Mouse (Mus musculus) gastrocnemius, postnatal 36 days (tissue): ENCODE results near the gene Ano10. TPM values are rescaled to one million over a fixed set of nuclear protein-coding genes. Genes with fewer than 3 reads are reported as not detected.

ENCODE experiments used
- DNase-seq, 2 experiments: peaks; one replicate each; pipeline ENCODE4 v3.0.0; 2022
- intact Hi-C: fragments of 180-260 bp; cut with DNase I; formaldehyde crosslinking; loops from one replicate; pipeline ENCODE4 v1.15.1; 2025
- total RNA-seq, 2 experiments: library from RNA; stranded (reverse); gene quantifications; 2 replicates each; pipeline ENCODE4 v1.2.3; 2021

Gene Ano10
- total RNA-seq, 2 experiments from 2014 or later: 43.7 to 44.0 TPM

DNA sequence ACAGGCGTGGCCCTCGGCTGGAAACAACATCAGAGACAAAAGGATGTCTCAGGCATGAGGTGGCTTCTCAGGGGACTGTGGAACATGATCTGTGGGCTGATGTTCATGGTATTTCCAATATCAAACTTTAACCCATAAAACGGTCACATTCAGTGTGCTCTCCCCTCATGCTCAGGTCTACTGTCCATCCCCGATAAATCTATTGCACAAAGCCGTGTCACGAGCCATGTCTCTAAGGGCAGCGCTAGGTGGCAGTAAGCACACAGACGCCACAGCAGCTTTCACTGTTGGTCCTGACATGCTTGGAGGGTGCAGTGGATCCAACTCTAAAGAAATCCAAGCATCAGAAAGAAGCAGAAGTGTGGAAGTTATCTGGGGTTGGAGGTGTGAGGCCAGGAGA lies 46.1 kb downstream of the Ano10 start:
- no peak for DNase-seq
- intact Hi-C loops: no loop called here

DNA sequence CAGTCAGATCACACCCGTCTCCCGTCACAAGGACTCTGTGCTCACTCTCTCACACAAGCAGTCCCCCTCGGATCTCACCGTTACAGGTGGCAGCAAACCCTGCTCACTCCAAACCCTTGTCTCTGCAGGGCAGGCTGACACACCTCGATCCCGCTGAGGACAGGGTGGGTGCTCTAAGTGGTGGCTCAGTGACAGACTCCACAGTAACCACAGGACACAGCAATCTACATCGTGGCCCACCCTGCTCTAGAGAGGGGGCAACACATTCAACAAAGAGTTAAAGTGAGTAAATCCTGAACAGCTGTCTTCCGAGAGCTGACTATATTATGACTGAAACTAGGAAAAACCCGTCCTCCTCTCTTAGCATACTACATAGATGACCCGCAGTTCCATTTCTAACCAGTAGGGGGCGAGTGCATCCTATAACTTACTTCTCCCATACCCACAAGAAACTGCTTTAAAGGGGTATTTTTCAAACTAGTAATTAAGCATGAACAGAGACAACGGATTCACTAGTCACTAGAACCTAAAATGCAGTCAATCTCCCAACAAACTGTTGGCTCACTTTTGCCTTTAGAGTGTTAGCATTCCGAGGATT lies 46.7 kb downstream of the Ano10 start:
- intact Hi-C loops: no loop called here
- peak in 1 of 2 experiments; percentile 56 for DNase-seq

DNA sequence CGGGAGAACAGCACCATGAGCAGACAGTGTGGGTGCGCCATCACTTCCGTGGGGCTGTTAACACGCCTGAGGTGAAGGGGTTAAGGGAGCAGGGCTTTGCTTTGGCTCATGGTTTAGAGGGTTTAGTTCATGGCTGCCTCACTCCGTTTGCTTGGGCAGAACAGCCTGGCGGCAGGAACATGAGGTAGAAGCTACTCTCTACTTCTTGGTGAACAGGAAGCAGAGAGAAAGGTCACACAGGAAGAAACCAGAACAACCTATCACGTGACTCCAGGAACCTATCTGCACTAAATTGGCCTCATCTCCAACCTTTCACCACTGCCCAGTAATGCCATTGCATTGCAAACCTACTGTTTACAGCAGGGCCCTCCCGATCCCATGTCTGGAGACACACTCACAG lies 48.3 kb downstream of the Ano10 start:
- intact Hi-C loops: no loop called here
- DNase-seq: no peak

DNA sequence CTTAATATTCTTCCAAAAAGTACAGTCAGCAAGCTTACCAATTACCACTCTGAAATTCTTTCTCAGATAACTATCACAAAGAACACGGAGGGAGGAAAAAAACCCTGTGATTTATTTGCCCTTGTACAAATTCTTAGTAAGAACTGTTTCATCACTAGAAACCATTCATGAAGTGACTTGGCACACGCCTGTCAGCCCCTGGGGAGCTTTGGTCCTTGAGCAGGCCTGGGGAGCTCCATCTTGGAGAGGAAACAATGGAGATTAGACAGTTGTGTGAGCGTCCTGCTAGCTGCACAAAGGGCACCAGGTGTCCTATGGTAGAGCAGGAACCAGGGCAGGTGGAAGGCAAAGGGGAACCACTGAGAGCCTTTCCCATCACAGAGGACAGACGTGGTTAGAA lies 48.8 kb downstream of the Ano10 start:
- no peak for DNase-seq
- intact Hi-C loops: no loop called here

DNA sequence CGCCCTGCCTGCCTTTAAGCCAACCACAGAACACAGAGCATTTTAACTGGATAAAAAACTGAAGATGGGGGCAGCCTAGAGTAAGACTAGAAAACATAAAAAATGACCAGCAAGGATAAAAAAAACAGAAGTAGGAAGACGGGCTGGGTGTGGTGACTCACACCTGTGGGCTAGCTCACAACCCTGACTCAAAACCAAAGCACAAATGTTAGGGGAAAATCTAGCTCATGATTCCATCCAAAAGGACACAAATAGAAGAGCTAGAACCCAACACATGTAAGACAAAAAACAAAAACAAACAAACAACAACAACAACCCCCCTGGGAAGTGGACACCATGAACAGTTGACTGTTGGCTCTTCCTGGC lies 49.4 kb downstream of the Ano10 start:
- DNase-seq: no peak
- intact Hi-C loops: no loop called here

DNA sequence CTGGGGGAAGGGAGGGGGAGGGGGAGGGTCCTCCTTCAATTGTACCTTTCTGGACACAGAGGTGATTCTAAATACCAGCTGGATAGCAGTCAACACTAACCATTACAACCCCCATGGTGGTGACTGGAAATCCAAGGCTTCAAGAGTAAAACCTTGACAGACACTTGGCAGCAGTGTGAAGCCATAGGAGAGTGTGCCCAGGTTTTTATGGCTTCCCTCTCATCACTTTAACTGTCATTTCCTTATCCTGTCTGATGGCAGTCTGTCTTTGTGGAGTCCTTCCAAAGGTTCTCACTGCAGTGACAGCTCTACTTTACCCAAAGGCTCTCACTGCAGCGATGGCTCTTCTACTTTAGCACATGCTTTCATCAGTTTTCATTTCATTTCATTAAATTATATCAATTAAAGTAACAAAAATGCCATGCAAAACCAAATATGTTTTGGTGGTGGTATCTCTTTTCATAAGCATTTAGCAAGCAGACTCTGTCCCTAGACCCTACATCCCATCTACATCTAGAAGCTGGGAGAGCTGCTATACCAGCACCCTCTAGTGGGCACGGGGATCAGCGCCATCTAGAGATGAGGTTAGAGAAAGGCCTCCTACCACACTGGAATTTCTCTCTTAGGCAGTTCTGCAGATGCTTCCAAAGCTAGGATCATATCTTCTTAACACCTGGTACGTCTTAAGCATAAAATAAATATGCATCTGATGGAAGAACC lies 50.0 kb downstream of the Ano10 start:
- peak; percentile 36 to 40 for DNase-seq
- intact Hi-C loops: no loop called here

DNA sequence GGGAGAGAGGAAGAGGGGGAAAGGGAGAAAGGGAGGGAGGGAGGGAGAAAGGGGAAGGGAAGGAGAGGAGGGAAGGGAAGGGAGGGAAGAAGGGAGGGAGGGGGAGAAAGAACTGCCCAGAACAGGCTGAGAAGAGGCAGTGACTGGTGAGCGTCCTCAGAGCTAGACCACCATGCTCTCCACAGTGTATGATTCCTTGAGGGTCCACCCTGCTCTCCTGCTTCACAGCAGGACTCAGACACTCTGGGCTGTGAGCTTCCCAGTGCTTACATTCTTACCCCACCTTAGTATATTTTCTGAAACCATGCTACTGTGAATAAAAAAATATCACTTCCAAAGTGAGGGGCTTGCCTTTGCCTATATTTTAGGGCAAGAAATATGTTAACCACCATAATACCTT lies 50.9 kb downstream of the Ano10 start:
- DNase-seq: no peak
- intact Hi-C loops: no loop called here

DNA sequence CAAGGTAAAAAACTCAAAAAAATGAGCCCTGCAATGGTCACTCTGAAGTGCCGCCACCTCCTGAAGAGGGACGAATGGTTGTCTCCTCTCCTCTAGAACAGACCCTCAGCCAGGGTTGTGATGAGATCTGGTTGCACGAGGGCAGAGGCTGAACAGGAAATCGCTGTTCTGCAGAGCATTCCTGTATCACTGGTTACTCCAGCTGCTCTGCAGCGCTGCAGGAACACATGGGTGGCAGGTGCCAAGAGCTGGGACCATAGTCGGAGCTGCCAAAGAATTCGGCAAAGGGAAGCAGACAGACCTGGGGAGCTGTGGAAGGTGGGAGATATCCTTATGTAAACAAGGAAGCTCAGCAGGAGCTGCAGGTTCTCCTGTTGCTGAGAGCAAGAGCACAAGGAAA lies 51.4 kb downstream of the Ano10 start:
- no peak for DNase-seq
- intact Hi-C loops: no loop called here

DNA sequence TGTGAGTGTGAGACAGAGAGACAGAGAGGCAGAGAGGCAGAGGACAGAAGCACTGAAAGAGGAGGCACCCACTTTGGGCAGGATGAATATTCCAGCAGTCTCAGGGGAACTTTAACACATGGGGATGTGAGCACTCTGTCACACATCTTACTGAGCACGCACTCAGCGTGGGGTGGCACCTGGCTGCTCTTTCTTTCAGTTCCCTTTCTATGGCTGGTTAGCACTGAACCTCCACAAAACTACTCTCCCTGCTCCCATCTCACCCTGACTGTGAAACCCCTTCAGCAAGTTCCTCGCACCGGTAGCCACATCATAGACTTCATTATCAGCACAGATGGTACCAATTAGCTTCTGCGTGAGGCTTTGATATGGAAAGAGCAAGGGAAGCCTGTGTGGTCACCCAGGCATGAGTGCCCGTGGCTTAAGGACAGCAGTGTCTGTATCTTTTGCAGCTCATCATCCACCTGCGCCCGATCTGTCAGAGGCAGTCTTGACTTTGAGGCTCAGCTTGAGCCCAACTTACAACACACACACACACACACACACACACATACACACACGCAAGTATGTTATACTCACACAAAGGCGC lies 52.3 kb downstream of the Ano10 start:
- no peak for DNase-seq
- intact Hi-C loops: no loop called here

DNA sequence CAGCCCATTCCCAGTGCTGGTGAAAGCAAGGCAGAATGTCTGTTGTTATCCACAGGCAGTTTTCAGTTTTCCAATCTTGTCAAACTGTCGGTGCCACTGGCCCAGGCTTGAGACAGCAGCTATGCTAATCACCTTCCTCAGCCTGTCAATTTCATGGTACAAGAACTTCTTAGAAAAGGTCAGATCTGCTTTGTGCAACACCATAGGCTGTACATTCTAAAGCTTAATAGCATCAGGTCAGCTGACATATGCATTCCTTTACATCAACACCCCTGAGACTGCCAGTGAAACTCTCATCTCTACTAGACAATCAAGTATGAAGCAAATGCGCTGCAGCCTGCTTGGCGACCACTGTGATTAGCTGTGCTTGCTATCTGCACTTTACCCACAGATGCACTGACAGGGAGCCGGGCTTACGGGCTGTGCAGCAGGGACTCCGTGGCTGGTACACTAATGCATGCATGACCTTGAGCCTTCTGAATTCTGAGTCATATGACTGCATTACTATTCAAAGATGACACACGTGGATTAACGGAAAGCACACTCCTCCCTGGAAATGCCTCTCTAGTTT lies 53.5 kb downstream of the Ano10 start:
- no peak for DNase-seq
- intact Hi-C loops: no loop called here

DNA sequence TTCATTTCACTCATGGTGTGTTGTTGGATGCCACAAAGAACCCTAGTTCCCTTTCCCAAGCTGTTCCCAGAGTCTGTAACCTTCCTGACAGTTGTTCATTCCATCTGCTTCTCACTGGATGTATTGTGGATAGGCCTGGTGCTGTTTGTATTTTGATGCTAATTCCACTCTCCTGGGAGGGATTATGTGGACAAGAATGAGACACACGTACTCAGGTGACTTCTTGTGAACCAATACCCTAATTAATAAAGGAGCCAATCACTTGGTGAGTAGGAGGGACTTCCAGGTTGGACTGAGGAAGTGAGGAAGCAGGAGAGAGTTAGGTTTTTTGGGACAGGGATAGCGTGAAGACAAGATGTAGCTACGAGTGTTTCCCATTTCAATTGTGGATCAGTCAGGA lies 59.5 kb downstream of the Ano10 start:
- intact Hi-C loops: no loop called here
- DNase-seq: no peak

DNA sequence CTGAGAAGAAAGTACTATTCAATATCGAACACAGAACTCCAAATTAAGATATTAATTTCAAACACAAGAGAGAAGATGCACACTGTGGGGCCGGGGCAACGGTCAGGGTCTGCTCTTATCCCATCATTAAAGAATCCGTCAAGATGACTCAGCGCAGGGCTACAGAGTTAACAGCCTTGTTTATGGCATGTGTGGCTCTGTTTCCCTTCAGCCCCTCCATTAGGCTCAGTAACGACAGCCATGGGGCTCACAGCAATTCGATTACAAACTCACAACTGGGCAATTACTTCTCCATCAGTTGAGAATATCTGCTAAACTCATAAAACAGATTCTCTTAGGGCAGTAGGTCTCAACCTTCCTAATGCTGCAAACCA lies 60.3 kb downstream of the Ano10 start:
- DNase-seq: no peak
- intact Hi-C loops: no loop called here

DNA sequence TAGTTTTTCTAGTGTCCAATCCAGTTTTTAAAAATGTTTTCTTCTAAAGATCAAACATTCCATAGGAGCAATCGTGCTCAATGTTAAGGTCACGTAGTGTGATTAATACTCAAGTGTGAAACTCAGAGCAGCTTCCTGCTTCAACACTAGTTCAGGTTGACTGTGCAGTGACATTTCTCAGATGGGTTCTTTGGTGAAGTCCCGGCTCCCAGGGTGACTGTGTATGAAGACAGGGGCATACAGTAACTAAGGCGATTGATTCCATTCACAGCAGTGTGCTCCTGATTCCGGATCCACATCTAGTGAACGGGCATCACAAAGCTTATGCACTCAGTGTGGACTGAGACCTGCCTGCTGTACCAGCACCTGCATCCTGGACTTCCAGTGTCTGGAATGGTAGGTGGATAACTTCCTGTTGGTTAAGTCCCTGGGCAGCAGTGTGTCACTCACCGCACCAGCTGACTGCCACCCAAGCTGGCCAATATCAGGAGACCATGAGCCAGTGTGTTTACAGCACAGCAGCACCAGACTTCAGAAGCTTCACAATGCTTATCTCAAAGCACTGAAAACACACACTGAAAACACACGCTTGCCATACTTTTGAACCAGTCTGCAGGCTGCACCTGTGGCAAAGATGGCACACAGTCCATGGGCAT lies 60.8 kb downstream of the Ano10 start:
- DNase-seq: no peak
- intact Hi-C loops: no loop called here

DNA sequence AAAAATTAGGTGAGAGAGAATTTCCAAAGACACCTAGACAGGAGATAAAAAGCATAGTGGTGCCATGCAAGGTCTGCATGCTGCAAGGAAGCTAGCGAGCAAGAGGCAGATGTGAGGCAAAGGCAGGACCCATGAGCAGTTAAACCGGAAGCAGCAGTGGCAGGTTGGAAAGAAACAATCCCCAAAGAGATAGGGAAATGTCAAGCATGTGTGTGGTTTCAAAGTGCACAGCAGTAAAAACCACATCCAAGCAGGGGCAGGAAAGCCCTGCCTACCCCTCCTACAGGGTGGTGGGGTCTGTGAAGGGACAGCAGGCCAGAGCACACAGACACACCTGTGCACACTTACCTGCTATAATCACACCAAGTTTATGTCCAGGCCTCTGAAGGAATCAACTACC lies 61.3 kb downstream of the Ano10 start:
- intact Hi-C loops: no loop called here

DNA sequence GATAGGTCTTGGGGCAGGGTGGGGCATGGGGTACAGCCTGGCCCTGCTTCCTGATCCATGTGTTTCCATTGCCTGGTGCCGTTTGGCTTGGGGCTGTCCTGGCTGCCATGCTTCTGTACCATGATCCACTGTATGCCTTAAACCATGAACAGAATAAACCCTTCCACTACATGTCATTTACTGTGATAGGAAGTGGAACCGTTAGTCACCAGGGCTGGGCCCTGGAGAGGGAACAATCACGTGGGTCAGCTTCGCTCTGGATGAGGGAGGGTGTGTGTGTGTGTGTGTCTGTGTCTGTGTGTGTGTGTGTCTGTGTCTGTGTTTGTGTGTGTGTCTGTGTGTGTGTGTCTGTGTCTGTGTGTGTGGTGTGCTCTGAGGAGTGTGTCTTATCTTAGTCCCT lies 63.5 kb downstream of the Ano10 start:
- no peak for DNase-seq

More for the DNA sequence above, 61.3 kb downstream of the Ano10 start:
- DNase-seq: no peak

DNA sequence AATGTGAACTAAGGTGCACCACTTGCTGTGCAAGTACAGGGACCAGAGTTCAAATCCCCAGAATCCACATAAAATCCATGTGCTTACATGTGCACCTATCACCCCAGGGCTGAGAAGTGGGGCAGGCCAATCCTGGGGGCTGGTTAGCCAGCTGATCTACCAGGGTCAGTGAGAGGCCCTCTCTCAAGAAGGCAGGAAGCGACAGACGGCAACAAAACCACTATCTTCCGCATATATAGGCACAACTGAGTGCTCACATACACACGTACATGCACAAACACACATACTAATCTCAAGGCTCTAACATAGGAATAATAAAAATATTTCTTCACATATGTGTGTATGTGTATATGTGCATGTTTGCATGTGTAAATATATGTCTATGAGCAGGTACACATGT lies 67.8 kb downstream of the Ano10 start:
- no peak for DNase-seq
- intact Hi-C loops: no loop called here

More for the DNA sequence above, 63.5 kb downstream of the Ano10 start:
- intact Hi-C loops: no loop called here

DNA sequence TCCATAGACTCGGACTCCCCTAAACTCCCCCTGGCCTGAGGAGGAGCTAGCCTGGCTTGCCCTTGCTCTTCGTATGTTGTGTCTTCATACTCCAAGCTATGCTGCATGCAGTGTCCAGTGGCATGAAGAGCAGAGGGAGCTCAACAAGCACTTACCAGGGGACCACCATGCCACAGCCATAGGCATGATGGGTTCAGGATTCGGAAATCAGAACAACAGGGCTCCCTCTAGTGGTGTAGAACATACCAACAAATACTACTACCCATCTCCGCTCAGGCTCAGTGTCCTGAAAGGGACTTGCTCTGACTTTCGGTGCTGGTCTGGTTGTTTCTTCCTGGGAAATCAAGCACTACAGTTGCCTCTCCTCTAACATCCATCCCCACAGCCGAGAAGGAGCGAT lies 68.9 kb downstream of the Ano10 start:
- DNase-seq: no peak
- intact Hi-C loops: no loop called here

DNA sequence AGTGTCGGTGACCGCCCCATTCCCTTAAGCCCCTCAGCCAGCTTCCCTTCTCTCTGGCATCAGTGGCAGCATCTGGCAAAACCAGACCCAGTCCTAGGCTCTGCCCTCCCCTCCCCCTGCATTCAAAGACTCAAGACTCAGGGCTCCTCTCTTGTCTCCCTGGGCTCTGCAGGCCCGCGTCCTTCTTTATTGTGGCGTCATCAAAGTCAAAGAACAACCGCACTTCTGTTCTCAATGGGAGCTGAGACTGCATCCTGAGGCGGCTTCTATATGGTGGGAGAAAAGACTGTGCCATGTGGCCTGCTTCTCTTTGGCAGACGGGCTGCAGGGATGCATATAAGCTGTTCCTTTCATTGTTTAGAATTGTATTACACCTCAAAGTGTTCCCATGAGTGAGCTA lies 71.2 kb downstream of the Ano10 start:
- intact Hi-C loops: no loop called here

DNA sequence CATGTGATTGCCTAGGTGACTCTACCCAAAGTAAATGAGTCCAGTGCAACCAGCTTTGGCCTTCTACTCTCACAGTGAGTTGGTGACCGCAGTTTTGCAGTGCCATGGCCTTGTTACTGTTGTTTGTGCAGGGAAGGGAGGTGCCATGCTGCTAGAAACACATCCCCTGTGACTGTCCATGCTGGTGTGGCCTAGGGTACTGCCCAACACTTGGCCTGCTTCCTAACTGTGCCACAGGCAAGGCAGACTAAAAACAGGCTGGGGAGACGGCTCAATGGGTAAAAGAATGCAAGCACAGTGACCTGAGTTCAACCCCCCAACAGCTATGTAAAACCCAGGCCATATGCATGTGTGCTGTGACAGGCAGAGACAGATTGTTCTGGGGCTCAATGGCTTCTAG lies 74.3 kb downstream of the Ano10 start:
- intact Hi-C loops: no loop called here
- no peak for DNase-seq

More for the DNA sequence above, 71.2 kb downstream of the Ano10 start:
- no peak for DNase-seq

DNA sequence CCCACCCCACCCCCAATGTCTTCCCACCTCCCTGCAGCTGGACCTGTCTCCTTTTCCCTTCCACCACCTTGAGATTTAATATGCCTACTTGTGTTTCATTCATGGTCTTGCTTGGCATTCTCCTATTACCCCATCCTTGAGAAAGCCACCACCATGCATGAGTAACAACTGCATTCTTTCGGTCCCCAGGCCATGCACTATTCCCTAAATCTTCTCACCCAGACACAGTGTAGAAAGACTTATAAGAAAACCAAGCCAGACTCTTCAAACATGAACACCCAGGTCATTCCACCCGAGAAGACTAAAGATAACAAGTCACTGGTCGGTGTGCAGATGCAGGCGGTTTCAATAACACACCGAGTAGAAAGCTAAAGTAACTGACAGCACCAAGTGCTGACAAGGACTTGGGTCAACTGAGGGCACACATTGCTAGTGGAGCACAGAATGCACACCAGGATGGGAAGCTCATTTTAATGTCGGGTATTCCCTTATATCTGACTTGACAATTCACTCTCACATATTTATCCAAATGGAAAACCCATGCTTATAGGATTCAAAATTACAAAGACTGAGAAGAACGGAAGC lies 77.2 kb downstream of the Ano10 start:
- intact Hi-C loops: no loop called here
- DNase-seq: no peak

DNA sequence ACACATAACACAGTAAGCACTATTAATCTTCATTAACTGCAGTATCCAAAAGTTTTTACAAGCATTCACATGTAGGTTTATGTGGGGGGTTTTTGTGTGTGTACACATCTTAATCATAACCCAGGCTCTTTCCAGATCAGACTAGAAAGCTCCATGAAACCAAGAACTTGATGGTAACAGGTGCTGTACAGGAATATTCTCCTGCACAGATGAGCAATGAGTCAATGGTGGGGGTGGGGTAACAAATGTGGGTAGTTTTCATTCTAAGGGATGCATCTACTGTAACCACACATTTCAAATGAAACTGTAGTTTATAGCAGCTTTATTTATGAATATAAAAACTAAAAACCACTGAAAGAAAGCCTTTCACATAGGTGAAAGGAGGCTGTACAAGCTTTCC lies 79.1 kb downstream of the Ano10 start:
- intact Hi-C loops: no loop called here
- no peak for DNase-seq
